Mouse (Mus musculus) CH12F3 (cell line): ENCODE data around the gene Cmpk2.
"Not testable (repeated sequence)": the region's sequence is repeated elsewhere in the genome, so short reads cannot be mapped to it uniquely, and the experiment has no call there.

Experiments
- in situ Hi-C: fragments of 300-500 bp; cut with MboI; formaldehyde crosslinking; loops from 2 replicates; pipeline ENCODE4 v1.14.3; 2020; ENCODE audit warnings: low sequenced_read_pairs

Cmpk2 gene

DNA sequence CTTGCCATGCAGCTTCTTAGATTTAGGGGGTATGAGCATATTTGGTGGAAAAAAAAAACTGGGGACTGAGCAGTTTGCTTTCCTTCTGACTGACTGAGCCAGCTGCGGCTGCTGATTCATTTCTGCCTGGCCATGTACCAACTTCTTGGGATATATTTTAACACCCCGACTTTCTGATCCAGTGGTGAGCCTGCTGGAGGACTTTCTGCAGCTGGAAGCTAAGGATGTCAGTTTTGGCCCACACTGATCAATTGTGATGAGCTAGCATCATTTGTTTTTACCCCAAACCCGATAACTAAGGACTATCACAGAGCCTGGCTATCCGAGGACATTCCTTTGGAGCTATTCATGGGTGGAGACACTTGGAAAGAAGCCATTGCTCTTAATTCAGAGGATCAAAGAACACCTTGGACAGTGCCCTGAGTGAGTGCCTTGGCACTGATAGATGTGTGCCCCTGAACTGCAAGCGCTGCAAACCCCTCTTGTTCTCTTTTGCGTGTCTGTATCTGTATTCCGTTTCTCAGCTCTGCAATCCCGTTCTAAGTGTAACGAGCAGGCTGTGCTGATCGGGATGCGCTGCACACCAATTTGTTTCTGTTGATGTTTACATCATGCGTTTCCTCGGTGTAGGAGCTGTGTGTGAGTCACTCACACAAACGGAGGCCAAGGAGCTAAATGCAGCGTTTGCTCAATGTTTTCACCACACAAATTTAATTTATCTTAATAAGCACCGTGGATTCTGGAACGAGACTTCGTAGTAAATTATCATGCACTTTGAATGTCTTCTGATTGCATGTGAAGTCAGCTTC, 9.4 kb downstream of the Cmpk2 start:
- in situ Hi-C loops: no loop called here

DNA sequence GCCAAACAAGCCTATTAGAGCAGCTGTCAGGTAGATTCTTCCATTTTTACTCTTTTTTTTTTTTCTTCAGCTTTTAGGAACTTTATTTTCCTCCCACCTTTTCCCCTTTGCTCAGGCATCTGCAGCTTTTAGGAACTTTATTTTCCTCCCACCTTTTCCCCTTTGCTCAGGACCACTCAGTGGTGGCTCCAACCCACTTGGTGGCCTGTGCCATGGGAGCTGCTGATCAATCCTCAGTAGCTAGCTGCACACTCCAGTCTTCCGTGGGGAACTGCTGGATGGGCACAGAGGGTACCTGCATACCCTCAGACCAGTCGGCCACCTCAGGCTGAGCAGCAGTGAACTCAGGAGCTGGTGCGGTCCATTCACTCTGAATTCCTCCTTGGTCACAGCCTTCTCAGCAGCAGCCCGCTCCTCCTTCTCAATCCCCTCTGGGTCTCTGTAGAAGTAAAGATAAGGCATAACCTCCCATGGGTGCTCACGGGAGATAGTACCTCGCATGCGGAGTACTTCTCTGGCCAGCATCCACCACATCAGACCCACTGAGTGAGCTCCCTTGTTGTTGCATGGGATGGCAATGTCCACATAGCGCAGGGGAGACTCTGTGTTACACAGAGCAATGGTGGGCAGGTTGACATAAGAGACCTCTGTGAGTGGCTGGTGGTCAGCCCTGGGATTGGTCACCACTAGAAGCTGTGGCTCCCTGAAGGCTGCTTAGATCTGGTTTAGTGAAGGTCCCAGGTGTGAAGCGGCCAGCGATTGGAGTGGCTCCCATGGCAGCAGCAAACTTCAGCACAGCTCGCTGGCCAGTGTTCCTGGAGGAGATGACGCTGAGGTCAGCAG, 17.0 kb downstream of the Cmpk2 start:
- in situ Hi-C loops: not testable (repeated sequence)

DNA sequence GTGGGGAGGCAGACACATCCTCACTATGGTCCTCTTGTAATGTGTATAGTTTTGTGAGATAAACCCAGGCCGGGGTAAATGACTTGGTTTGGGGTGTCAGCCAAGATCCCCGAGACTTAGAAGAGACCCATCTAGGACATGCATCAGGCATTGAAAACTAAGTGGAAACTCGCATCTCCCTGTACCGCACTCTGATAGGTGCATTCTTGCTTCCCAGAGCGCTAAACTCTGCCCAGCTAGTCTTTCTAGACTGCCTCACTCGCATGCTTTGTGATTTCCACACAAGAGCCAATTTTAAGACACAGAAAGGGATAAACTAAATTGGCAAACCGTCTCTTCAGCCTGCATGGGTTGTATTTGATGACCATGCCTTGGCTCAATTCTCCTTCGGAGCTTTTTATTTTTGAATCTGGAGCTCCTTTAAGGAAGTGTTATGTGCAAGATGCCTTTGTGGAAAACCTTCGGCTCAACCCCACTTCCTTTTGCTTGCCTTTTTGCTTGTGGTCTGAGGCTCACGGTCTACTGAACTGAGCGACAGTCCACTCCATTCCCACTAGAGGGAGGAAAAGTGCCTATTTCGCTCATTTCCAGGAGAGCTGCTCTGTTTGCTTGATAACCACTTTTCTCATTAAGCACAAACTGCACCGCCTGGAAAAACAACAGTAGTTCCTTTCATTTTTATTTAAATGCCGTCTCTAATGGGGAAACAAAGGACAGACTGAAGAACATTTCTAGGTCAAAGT, 19.0 kb downstream of the Cmpk2 start:
- in situ Hi-C loops: no loop called here

DNA sequence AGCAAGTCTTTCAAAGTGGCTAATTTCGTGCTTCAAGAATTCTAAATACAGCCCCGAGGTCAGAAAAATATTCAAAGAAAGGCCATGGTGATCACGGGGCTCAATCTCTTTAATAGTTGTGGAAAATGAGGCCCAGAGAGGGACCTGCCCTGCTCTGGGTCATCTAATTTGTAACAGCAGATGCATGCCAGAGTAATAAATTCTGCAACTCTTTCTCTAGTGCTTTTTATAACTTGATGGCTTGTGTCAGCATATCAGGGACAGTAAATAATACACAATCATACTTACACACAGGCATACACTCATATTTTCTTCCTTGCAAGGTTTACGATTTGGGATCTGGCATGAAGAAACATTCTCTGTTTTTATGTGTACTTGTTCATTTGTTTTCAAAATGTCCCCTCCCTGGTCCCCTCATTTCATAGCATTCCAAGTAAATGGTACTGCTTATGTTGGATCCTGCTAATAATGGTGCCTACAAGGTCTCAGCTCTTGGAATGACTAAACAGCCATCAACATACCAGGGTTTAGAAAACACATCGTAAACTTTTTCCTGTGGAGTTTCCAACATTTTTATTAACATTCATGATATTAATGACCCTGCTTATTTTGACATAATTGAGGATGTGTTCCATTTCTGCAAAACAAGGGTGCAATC, 19.7 kb downstream of the Cmpk2 start:
- in situ Hi-C loops: no loop called here

DNA sequence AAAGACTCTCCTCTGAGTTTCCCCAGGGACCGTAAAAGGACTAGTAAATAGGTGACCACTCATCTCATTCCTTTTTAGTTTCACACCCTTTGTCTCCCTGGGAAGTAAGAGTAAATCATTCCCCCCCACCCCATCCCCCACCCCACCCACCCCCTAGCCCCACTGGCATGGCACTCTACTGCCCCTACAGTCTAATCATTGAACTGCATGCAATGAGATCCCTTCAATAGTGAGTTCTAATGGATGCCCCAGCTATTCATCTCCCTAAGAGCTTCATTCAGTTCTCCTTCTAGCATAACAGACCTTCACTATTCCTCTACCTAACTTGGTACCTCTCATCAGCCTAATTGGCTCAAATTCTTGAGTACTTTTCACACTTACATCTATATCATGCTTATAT, 20.9 kb downstream of the Cmpk2 start:
- in situ Hi-C loops: no loop called here

DNA sequence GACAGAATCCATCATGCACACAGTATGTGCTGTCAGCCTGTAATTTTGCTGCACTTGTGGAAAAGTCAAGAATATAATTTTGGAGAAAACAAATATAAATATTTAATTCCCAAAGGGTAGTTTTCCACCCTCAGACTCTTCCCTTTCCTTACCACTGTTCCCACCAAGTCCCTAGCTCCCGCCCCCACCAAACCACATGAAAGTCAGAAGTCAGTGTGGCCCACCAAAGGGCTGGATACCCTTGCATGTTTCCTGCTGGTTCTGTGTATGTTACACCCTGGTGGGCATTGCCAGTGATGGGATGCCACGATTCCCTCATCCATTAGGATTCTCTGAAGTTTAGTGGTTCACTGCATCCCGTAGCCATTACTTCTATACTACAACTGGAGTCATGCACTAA, 32.0 kb downstream of the Cmpk2 start:
- in situ Hi-C loops: no loop called here

DNA sequence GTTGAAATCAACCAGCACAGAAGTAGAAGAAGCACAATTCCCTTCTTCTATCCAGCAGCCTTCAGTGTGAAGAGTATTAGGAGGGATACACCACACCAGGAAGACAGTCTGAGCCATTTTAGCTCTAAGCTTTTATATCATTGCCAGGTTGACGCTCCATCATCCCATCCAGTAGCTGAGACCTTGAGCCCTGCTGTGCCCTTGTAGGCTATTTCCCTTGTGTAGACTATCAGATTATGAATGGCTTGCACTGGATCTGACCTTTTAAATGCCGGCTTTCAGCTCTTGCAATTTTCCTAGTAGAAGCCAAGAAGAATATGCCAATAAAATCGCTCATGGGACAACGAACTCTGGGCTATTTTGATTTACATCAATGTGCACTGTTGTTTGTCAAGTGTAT, 42.0 kb downstream of the Cmpk2 start:
- in situ Hi-C loops: no loop called here

DNA sequence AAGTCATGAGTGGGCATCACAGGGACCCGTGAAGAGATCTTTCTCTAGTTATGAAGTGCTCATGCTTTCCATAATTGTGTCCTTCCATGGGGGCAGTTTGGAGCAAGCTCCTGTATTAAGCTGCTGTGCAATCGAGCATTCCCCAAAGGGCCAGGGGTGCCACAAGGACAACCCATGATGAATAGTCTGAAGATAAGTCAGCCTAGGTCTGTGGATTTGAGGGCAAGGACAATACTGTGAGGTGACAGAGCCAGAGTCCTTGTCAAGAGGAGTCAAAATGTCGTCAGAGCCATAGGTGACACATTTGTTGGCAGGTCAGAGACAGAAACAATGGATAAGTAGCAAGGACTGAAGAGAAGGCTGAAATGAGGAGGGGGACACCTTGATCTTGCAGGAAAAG, 49.2 kb downstream of the Cmpk2 start:
- in situ Hi-C loops: no loop called here

DNA sequence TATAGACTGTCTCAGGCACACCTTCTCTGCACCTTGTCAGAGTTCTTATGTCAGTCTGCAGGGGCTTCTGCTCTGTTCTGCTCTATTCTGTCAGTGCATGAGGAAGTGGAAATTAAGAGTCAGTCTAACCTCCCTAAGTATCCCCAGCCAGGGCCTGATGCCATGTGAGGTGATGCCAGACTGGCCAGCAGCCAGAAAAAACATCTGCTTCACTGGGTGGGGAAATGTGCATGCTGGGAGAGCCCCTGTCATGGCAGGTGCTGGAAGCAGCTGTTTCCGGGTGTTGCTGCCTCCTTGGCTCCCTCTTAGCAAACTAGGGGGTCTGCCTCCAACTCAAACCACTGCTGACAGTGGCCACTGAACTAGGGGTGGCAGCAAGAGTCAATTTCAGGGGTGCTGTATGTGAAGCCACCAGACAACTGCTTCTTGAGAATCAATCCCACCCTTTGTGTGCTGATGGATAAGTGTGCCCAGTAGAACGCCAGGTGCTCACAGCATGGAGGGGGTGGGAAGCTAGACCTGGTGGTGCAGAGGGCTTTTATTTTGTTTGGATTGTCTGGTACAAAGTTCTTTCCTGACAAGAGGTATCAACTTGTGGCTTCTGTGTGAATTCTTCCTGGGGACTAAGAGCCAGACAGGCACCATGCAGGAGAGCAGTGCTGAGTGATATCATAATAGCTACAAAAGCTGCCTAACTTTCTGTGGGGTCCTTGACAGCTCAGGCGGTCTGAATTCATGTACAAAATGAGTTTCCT, 56.1 kb downstream of the Cmpk2 start:
- in situ Hi-C loops: no loop called here

DNA sequence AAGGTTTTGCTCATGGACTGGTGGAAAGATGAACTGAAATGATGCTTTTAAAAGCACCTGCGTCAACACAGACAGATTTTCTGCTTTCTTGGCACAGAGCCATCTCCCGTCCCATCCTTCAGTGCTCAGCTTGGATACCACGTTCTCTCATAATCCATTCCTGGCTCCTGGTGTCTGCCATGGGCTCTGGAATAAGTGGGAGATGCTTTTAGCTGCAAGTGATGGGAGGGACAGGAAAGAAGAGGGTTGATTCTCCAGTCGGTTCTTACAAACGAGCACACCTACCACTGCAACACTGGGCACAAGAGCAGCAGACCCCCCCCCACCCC, 56.7 kb downstream of the Cmpk2 start:
- in situ Hi-C loops: no loop called here
